Mouse (Mus musculus) heart, embryonic 10.5 days (tissue): Measurements from ENCODE around the gene Tstd1. TPM values are rescaled to one million over a fixed set of nuclear protein-coding genes. Genes with fewer than 3 reads are reported as not detected.

ENCODE experiments used
- DNase-seq: peaks from one replicate; pipeline ENCODE4 v3.0.0-alpha.2; 2017; ENCODE audit warnings: low spot score
- H3K27ac ChIP-seq: fragments of 300-500 bp; sonication (generic); 2 replicates; pipeline ENCODE4 v1.5.1; 2016; ENCODE audit warnings: mild to moderate bottlenecking
- H3K27me3 ChIP-seq: fragments of 300-500 bp; sonication (generic); 2 replicates; pipeline ENCODE4 v1.6.1; 2016; ENCODE audit warnings: mild to moderate bottlenecking; ENCODE audit not compliant: poor library complexity, insufficient read depth, severe bottlenecking
- H3K36me3 ChIP-seq: fragments of 300-500 bp; sonication (generic); 2 replicates; pipeline ENCODE4 v1.6.1; 2016; ENCODE audit warnings: mild to moderate bottlenecking, moderate library complexity
- H3K4me1 ChIP-seq: fragments of 300-500 bp; sonication (generic); 2 replicates; pipeline ENCODE4 v1.6.1; 2016; ENCODE audit warnings: mild to moderate bottlenecking
- H3K4me3 ChIP-seq: fragments of 300-500 bp; sonication (generic); 2 replicates; pipeline ENCODE4 v1.5.1; 2016; ENCODE audit warnings: mild to moderate bottlenecking, moderate library complexity
- H3K9me3 ChIP-seq: fragments of 300-500 bp; sonication (generic); 2 replicates; pipeline ENCODE4 v1.6.1; 2016; ENCODE audit warnings: mild to moderate bottlenecking, moderate library complexity
- WGBS: fragments of 180-500 bp; shearing (Covaris S2); methylation state at CpG from one replicate; pipeline ENCODE4 v1.1.7; 2016; 5-methylcytosine and 5-hydroxymethylcytosine counted together
- polyA plus RNA-seq: library from polyadenylated mRNA; unstranded; fragments of >200 nt; fragmentation: Nextera tagmentation; extraction: Ambion mirVana; gene quantifications from 2 replicates; pipeline ENCODE4 v1.2.1, GENCODE M21; 2016

Gene Tstd1
- polyA plus RNA-seq, 1 experiment from 2014 or later: 4.0 TPM

- no peak overlapping the region for H3K27ac ChIP-seq
- H3K36me3 ChIP-seq: no peaks in the 10 kb centered on the region
- DNase-seq: no peak
- no peaks in the 10 kb centered on the region for H3K9me3 ChIP-seq
- H3K4me1 ChIP-seq: peaks cover 14% of the 10 kb centered on the region
- H3K4me3 ChIP-seq: 0 out of 2 replicates have a peak overlapping the region, but pooled peaks have one; percentile 33
- H3K27me3 ChIP-seq: no peaks in the 10 kb centered on the region
- 60% methylated on average over 3 of the region's 3 CpGs for WGBS
These were observed 51.0 kb downstream of the Tstd1 start for GRCm38 (mm10) chr1:171469678-171470077.

Other genes with a start within 250 kb of the Tstd1 start
- 18.0 and 24.4 TPM in 2 replicates for gene Pcp4l1, start 222.6 kb upstream of the Tstd1 start, polyA plus RNA-seq
- gene Nr1i3, start 204.9 kb upstream of the Tstd1 start, polyA plus RNA-seq: 0.14 and 0.28 TPM in 2 replicates
- gene Tomm40l, start 196.4 kb upstream of the Tstd1 start, polyA plus RNA-seq: 41.8 and 53.7 TPM in 2 replicates
- 16.2 and 315 TPM in 2 replicates for gene Apoa2, start 193.8 kb upstream of the Tstd1 start, polyA plus RNA-seq
- gene Fcer1g, start 184.5 kb upstream of the Tstd1 start, polyA plus RNA-seq: 4.9 and 12.1 TPM in 2 replicates
- 2.6 and 2.8 TPM in 2 replicates for gene Adamts4, start 168.5 kb upstream of the Tstd1 start, polyA plus RNA-seq
- 390 and 470 TPM in 2 replicates for gene Ndufs2, start 167.5 kb upstream of the Tstd1 start, polyA plus RNA-seq
- 53.3 and 62.4 TPM in 2 replicates for gene B4galt3, start 148.5 kb upstream of the Tstd1 start, polyA plus RNA-seq
- gene Ppox, start 137.7 kb upstream of the Tstd1 start, polyA plus RNA-seq: 57.1 and 59.8 TPM in 2 replicates
- gene Usp21, start 130.9 kb upstream of the Tstd1 start, polyA plus RNA-seq: 58.5 and 74.8 TPM in 2 replicates
- 86.8 and 92.0 TPM in 2 replicates for gene Ufc1, start 123.8 kb upstream of the Tstd1 start, polyA plus RNA-seq
- gene Dedd, start 89.7 kb upstream of the Tstd1 start, polyA plus RNA-seq: 40.8 and 43.8 TPM in 2 replicates
- gene Nit1, start 73.2 kb upstream of the Tstd1 start, polyA plus RNA-seq: 37.5 and 39.3 TPM in 2 replicates
- 109 and 150 TPM in 2 replicates for gene Pfdn2, start 73.2 kb upstream of the Tstd1 start, polyA plus RNA-seq
- 0.87 and 1.3 TPM in 2 replicates for gene Klhdc9, start 58.1 kb upstream of the Tstd1 start, polyA plus RNA-seq
- 0.38 and 1.3 TPM in 2 replicates for gene Nectin4, start 48.8 kb upstream of the Tstd1 start, polyA plus RNA-seq
- 0.41 and 0.95 TPM in 2 replicates for gene Arhgap30, start 29.9 kb upstream of the Tstd1 start, polyA plus RNA-seq
- gene Usf1, start 7.6 kb upstream of the Tstd1 start, polyA plus RNA-seq: 65.2 and 70.9 TPM in 2 replicates
- gene F11r, start 18.7 kb downstream of the Tstd1 start, polyA plus RNA-seq: 76.9 and 78.6 TPM in 2 replicates
- 10.7 and 10.8 TPM in 2 replicates for gene Alyref2, start 84.6 kb downstream of the Tstd1 start, polyA plus RNA-seq
- not detected in 2 replicates for gene Itln1, start 116.4 kb downstream of the Tstd1 start, polyA plus RNA-seq
- 0.13 TPM in 1 of 2 replicates, not detected in the other for gene Cd244a, start 140.3 kb downstream of the Tstd1 start, polyA plus RNA-seq
- gene Ly9, start 188.5 kb downstream of the Tstd1 start, polyA plus RNA-seq: not detected in 2 replicates
- not detected in 2 replicates for gene Slamf7, start 234.2 kb downstream of the Tstd1 start, polyA plus RNA-seq